Mouse (Mus musculus) stomach, postnatal 0 days (tissue): Measurements from ENCODE around the gene Dgkg.

Experiments used
- CTCF ChIP-seq: IDR thresholded peaks from 2 replicates; pipeline ENCODE4 v1.5.1; 2016; ENCODE audit warnings: antibody characterized with exemption, low read depth, mild to moderate bottlenecking, moderate library complexity
- EP300 ChIP-seq: optimal IDR thresholded peaks from 2 replicates; pipeline ENCODE3; 2016; ENCODE audit warnings: antibody characterized with exemption

DNA sequence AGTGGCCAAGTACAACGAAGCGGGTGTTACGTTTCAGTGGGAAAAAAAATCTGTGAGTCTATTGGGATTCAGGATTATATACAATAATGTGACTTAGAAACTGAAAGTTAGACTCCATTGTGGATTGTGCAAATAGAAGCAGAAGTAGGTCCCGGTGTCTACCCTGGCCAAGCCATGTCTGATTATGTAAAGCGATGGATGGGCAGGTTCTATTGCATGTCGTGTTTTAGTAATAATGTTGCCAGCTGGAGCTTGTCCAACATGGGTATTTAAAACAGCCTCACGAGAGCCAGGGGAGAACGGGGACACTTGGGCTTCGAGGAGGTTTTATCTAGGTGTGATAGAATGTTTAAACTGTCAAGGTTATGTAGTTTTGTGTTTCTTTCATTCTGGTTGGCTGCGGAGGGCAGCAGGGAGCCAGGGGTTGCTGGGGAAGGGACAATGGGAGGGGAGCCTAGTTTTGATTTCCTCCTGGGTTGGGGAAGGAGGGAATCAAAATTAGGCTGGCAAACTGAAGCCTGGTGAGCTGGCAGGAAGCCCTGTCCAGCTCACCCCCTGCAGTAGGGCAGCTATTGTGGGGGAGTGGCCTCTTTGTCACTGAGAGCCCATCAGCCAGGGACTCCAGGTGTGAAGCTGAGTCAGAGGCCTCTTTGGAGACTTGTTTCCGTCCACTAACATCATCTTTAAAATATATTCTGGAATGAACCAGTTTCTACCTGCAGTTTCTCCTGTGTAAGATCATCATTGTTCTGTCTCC is 74.7 kb downstream of the Dgkg start:
- no peak for TF ChIP-seq CTCF
- no peak for TF ChIP-seq EP300
